Mouse (Mus musculus): ENCODE data around the gene Gm9117.
"Not testable (repeated sequence)": the region's sequence is repeated elsewhere in the genome, so short reads cannot be mapped to it uniquely, and the experiment has no call there.

Gene Gm9117

GRCm38 (mm10) chr3:93943443-93943842 is at the start of gene Gm9117:
Gm9117 (minus strand) TSS chr3:93943543.
- DNase-seq: not testable (repeated sequence)

GRCm38 (mm10) chr3:93968938-93969337 is 25.6 kb upstream of the Gm9117 start:
- DNase-seq: not testable (repeated sequence)

- DNase-seq: not testable (repeated sequence)
Observed at GRCm38 (mm10) chr3:93961214-93961613, 17.9 kb upstream of the Gm9117 start, which contains the start of gene Tdpoz5. Tdpoz5 (minus strand) TSS chr3:93961314.

- DNase-seq: not testable (repeated sequence)
Observed at GRCm38 (mm10) chr3:93938386-93938785, 5.0 kb downstream of the Gm9117 start.

All from kidney, postnatal 10 days (tissue).